Mouse (Mus musculus): ENCODE results near the gene Rufy4.
A peak's percentile ranks its signal among the peaks of the same experiment; 100 is the strongest.

Gene Rufy4

GRCm38 (mm10) chr1:74124991-74125552 is at the start of gene Rufy4:
Gene Rufy4, plus strand, starts transcription at chr1:74125541.
- DNase-seq (ENCODE audit: low spot score) = peak; percentile 83

- no peak for DNase-seq (ENCODE audit: low spot score)
These were observed 49.1 kb upstream of the Rufy4 start for GRCm38 (mm10) chr1:74076230-74076629.

DNA sequence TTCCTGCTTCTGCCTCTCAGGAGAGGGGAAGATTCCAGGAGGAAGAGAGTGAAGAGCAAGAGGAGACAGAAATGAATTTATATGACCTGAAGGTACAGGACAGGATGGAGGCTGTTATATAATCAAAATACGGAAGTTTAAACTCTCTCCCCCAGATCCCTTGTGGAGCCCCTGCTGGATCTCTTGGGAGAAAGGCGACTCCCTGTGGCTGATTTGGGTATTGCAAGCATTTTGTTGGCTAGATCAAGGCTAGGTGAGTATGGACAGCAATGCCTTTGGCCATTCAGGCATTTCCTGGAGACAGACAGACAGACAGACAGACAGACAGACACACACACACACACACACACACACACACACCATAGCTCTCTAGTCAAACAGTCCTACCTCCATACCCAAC is 48.0 kb upstream of the Rufy4 start:
- peak; percentile 59 for DNase-seq (ENCODE audit: low spot score)

DNA sequence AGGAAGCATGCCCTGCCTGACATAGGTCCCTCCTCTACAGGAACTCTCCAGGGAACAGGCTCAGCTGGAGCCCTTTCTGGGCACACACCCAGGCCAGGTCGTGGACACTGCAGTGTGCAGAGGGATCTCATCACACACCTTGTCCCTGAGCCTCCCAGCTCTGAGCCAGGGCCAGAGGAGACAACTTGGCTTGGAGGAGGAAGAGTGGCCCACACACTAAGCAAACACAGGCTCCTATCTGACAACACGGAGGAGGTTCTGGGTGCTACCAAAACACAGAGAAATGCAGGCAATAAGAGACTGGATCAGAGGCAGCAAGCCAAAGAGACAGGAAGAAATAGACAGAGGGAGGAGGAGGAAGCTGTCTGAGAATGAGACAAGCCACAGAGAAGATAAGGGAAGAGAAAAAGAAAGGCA is 43.8 kb upstream of the Rufy4 start:
- DNase-seq (ENCODE audit: low spot score) = no peak

- peak; percentile 41 for DNase-seq (ENCODE audit: low spot score)
These were observed 42.4 kb upstream of the Rufy4 start for GRCm38 (mm10) chr1:74082841-74083463.

GRCm38 (mm10) chr1:74084065-74084705 is 41.2 kb upstream of the Rufy4 start:
- no peak for DNase-seq (ENCODE audit: low spot score)

- DNase-seq (ENCODE audit: low spot score) = no peak
These were observed 40.6 kb upstream of the Rufy4 start for GRCm38 (mm10) chr1:74084752-74085151.

GRCm38 (mm10) chr1:74085566-74085965 is 39.8 kb upstream of the Rufy4 start:
- no peak for DNase-seq (ENCODE audit: low spot score)

DNA sequence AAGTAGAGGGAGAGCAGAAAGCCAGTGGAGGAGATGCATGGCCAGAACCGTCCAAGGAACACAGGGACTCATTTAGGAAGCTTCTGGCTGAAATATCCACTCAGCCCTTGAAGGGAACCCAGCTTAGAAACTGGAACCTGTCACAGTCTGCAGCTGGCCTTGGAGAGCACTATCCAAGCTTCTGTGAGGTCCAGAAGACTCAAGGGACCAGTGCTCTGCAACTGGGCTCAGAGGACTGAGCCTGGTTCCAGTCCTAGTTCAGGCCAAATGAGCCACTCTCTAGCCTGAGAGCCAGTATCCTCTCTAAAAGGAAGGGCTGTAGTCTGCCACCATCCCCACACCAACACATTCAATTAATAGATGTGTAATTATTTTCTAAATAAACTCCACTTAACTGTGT is 36.8 kb upstream of the Rufy4 start:
- no peak for DNase-seq (ENCODE audit: low spot score)

GRCm38 (mm10) chr1:74090329-74090728 is 35.0 kb upstream of the Rufy4 start:
- no peak for DNase-seq (ENCODE audit: low spot score)

DNA sequence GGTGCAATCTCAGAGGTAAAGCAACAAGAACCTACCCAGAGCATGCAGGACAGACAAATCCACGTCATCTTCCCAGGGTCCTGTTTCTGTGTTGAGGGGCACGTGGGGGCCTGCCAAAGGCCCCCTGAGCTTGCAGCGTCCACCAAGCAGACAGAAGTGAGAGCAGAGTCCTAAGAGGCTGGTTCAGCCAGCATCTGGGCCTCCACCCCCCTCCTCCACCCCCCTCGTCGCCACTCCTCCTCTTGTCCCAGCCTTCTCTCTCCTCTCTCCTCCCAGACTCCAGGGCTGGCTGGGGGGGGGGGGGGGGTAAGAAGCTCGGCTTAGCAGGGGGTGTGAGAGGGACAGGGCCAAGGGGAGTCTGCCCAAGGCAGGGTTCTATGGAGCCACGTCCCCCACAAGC is 34.2 kb upstream of the Rufy4 start:
- DNase-seq (ENCODE audit: low spot score) = no peak

GRCm38 (mm10) chr1:74091611-74092224 is 33.6 kb upstream of the Rufy4 start:
- no peak for DNase-seq (ENCODE audit: low spot score)

- DNase-seq (ENCODE audit: low spot score) = no peak
These were observed 33.1 kb upstream of the Rufy4 start for GRCm38 (mm10) chr1:74092242-74092641.

- DNase-seq (ENCODE audit: low spot score) = no peak
These were observed 31.9 kb upstream of the Rufy4 start for GRCm38 (mm10) chr1:74093447-74093846.

DNA sequence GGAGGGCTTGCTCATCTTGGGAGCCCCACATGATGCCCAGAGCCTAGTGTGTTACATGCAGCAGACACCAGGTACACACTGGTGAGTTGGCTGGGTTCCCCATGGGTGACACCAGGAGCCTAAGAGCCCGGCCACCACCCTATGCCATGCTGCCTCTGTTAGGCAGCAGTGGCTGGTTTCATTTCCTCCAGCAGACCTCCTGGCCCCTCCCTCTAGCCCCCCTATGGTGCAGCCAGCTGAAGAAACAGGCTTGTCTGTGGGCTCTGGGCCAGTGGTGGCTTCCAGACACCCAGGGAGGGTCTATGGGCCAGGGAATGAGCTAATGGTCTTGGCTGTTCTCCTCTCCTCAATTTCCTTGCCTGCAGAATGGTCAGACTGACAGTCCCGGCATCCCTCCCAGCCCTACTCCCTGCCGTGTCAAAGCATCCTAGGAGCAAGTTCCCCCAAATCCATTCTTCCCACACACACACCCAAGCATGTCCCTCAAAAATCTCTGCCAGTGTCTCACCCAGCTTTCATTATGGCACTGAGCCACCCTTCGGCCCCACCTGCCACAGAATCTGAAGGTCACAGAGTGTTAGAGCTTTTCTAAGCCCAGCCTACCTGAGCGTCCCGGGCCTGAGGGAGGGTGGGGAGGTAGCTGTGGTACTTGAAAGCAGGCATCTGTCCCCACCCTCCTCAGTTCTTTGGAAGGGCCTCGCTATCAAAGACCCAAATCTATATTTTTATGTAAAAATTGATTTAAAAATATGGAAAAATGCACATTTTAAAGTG is 30.7 kb upstream of the Rufy4 start:
- no peak for DNase-seq (ENCODE audit: low spot score)

GRCm38 (mm10) chr1:74095296-74095695 is 30.0 kb upstream of the Rufy4 start:
- no peak for DNase-seq (ENCODE audit: low spot score)

- DNase-seq (ENCODE audit: low spot score) = no peak
These were observed 29.6 kb upstream of the Rufy4 start for GRCm38 (mm10) chr1:74095728-74096127.

- DNase-seq (ENCODE audit: low spot score) = peak; percentile 48
These were observed 27.0 kb upstream of the Rufy4 start for GRCm38 (mm10) chr1:74098004-74099000.

- no peak for DNase-seq (ENCODE audit: low spot score)
These were observed 26.3 kb upstream of the Rufy4 start for GRCm38 (mm10) chr1:74099001-74099435.

DNA sequence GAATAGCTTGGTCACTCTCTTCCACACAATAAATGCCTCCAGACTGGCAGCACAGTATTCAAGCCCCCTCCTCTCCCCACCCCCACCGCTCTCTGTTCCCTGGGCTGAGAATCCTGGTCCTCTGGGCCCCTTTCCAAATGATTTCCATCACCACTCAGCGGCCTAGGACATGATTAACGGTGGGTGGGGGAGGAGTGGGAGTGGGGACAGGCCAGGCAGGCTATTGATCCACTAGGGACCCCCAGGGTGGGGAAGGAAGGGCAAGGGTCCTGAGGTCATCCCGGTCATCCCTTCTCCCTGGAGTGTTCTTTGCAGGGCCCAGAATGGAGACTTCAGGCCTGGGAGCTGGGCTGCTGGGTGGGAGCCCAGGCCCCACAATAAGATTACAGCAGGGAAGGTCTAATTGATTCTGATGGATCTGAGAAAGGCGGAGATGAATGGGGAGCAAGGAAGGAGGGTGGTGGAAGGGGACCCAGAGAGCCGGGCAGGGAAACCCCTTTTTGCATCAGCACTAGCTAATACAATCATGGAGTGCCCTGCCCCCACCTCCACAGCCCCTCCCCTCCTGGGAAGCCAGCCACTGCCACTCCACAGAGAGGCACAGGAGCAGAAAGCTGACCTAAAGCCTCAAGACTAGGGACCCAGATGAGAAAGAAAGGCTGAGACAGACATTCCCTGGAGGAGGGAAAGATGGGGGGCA is 21.5 kb upstream of the Rufy4 start:
- no peak for DNase-seq (ENCODE audit: low spot score)
